Mouse (Mus musculus) MEL (cell line): ENCODE results near the gene Sox5. TPM values are rescaled to one million over a fixed set of nuclear protein-coding genes. Genes with fewer than 3 reads are reported as not detected.

ENCODE experiments used
- DNase-seq: peaks from one replicate; pipeline ENCODE4 v3.0.0; 2011; ENCODE audit warnings: low read depth, low spot score
- H3K27ac ChIP-seq: 2 replicates; pipeline ENCODE4 v1.5.1; 2012; ENCODE audit warnings: low read depth, mild to moderate bottlenecking, control low read depth, low read length, moderate library complexity; ENCODE audit not compliant: control insufficient read depth
- H3K27me3 ChIP-seq, 2 experiments: fragments of 150-350 bp in 1 of 2; sonication (generic) in 1 of 2; 2 replicates each; pipeline ENCODE4 v1.6.1; 2012; ENCODE audit warnings: low read length in 2 of 2, mild to moderate bottlenecking in 2 of 2, improper control_type of control experiment in 1 of 2, moderate library complexity in 1 of 2; ENCODE audit not compliant: insufficient read depth in 2 of 2, control insufficient read depth in 1 of 2
- H3K36me3 ChIP-seq, 2 experiments: 2 replicates each; pipeline ENCODE4 v1.6.1; 2012 to 2014; ENCODE audit warnings: low read length in 2 of 2, improper control_type of control experiment in 1 of 2, inconsistent platforms in 1 of 2, mild to moderate bottlenecking in 1 of 2; ENCODE audit not compliant: insufficient read depth in 2 of 2, control insufficient read depth in 1 of 2
- H3K4me1 ChIP-seq, 2 experiments: fragments of 150-350 bp in 1 of 2; sonication (generic) in 1 of 2; 2 replicates each; pipeline ENCODE4 v1.6.1; 2012; ENCODE audit warnings: low read length in 2 of 2, improper control_type of control experiment in 1 of 2, mild to moderate bottlenecking in 1 of 2; ENCODE audit not compliant: insufficient read depth in 2 of 2, control insufficient read depth in 1 of 2
- H3K4me3 ChIP-seq, 2 experiments: fragments of 150-350 bp in 1 of 2; sonication (generic) in 1 of 2; 2 replicates each; pipeline ENCODE4 v1.5.1; 2012; ENCODE audit warnings: low read depth in 2 of 2, low read length in 2 of 2, mild to moderate bottlenecking in 2 of 2, moderate library complexity in 2 of 2, control low read depth in 1 of 2, improper control_type of control experiment in 1 of 2; ENCODE audit not compliant: control insufficient read depth in 1 of 2, insufficient read depth in 1 of 2
- H3K79me2 ChIP-seq: 2 replicates; pipeline ENCODE4 v1.6.1; 2012; ENCODE audit warnings: mild to moderate bottlenecking, low read length, moderate library complexity; ENCODE audit not compliant: control insufficient read depth, poor library complexity, insufficient read depth
- H3K9ac ChIP-seq: 2 replicates; pipeline ENCODE4 v1.6.1; 2012; ENCODE audit warnings: low read depth, mild to moderate bottlenecking, control low read depth, low read length, moderate library complexity; ENCODE audit not compliant: control insufficient read depth, poor library complexity, severe bottlenecking
- H3K9me3 ChIP-seq: fragments of 150-350 bp; sonication (generic); replicated peaks from 2 replicates; pipeline ENCODE4 v1.6.1; 2012; ENCODE audit warnings: mild to moderate bottlenecking, low read length, improper control_type of control experiment, moderate library complexity; ENCODE audit not compliant: insufficient read depth
- CHD1 ChIP-seq: IDR thresholded peaks from 2 replicates; pipeline ENCODE4 v1.6.1; 2012; ENCODE audit warnings: low read depth, mild to moderate bottlenecking, inconsistent platforms, low read length, improper control_type of control experiment
- CHD2 ChIP-seq: IDR thresholded peaks from 2 replicates; pipeline ENCODE4 v1.6.1; 2011; ENCODE audit warnings: low read length, improper control_type of control experiment
- ELF1 ChIP-seq: IDR thresholded peaks from 2 replicates; pipeline ENCODE4 v1.6.1; 2014; ENCODE audit warnings: low read depth, mild to moderate bottlenecking, inconsistent platforms, low read length, improper control_type of control experiment, moderate library complexity
- ETS1 ChIP-seq: IDR thresholded peaks from 2 replicates; pipeline ENCODE4 v1.6.1; 2012; ENCODE audit warnings: low read depth, mild to moderate bottlenecking, inconsistent platforms, low read length, improper control_type of control experiment, moderate library complexity
- GATA1 ChIP-seq: IDR thresholded peaks from 2 replicates; pipeline ENCODE4 v1.6.1; 2011; ENCODE audit warnings: low read depth, low read length, improper control_type of control experiment
- JUND ChIP-seq: IDR thresholded peaks from 2 replicates; pipeline ENCODE4 v1.6.1; 2011; ENCODE audit warnings: low read depth, mild to moderate bottlenecking, improper control_type of control experiment, low read length
- KAT2A ChIP-seq: conservative IDR thresholded peaks from 2 replicates; pipeline ENCODE4 v1.6.1; 2012; ENCODE audit warnings: low read depth, low read length, improper control_type of control experiment, inconsistent platforms
- MAFK ChIP-seq: IDR thresholded peaks from 2 replicates; pipeline ENCODE4 v1.6.1; 2011; ENCODE audit warnings: low read depth, mild to moderate bottlenecking, low read length, improper control_type of control experiment, borderline replicate concordance
- MAZ ChIP-seq: IDR thresholded peaks from 2 replicates; pipeline ENCODE4 v1.6.1; 2012; ENCODE audit warnings: low read depth, mild to moderate bottlenecking, inconsistent platforms, low read length, improper control_type of control experiment
- MEF2A ChIP-seq: IDR thresholded peaks from 2 replicates; pipeline ENCODE4 v1.6.1; 2014; ENCODE audit warnings: low read depth, mild to moderate bottlenecking, inconsistent platforms, low read length, improper control_type of control experiment; ENCODE audit not compliant: poor library complexity, insufficient replicate concordance, severe bottlenecking; ENCODE audit errors: extremely low read depth
- MXI1 ChIP-seq: IDR thresholded peaks from 2 replicates; pipeline ENCODE4 v1.6.1; 2011; ENCODE audit warnings: mild to moderate bottlenecking, low read depth, low read length, improper control_type of control experiment
- POLR2A ChIP-seq, 2 experiments: IDR thresholded peaks; 2 replicates each; pipeline ENCODE4 v1.6.1; 2011 to 2012; ENCODE audit warnings: low read length in 2 of 2, mild to moderate bottlenecking in 2 of 2, control low read depth in 1 of 2, improper control_type of control experiment in 1 of 2, low read depth in 1 of 2, moderate library complexity in 1 of 2; ENCODE audit not compliant: control insufficient read depth in 1 of 2, insufficient read depth in 1 of 2, poor library complexity in 1 of 2
- RCOR1 ChIP-seq: IDR thresholded peaks from 2 replicates; pipeline ENCODE4 v1.6.1; 2012; ENCODE audit warnings: low read depth, mild to moderate bottlenecking, inconsistent platforms, low read length, improper control_type of control experiment
- TAL1 ChIP-seq: IDR thresholded peaks from 2 replicates; pipeline ENCODE4 v1.6.1; 2012; ENCODE audit warnings: mild to moderate bottlenecking, inconsistent platforms, low read length, moderate library complexity, mixed read lengths
- TCF12 ChIP-seq: IDR thresholded peaks from 2 replicates; pipeline ENCODE4 v1.6.1; 2014; ENCODE audit warnings: low read depth, mild to moderate bottlenecking, inconsistent platforms, low read length, improper control_type of control experiment, moderate library complexity
- UBTF ChIP-seq: IDR thresholded peaks from 2 replicates; pipeline ENCODE4 v1.6.1; 2012; ENCODE audit warnings: low read depth, mild to moderate bottlenecking, inconsistent platforms, low read length, improper control_type of control experiment, moderate library complexity, borderline replicate concordance; ENCODE audit not compliant: insufficient read depth
- ZKSCAN1 ChIP-seq: IDR thresholded peaks from 2 replicates; pipeline ENCODE4 v1.6.1; 2012; ENCODE audit warnings: low read depth, mild to moderate bottlenecking, inconsistent platforms, low read length, improper control_type of control experiment, moderate library complexity
- ZMIZ1 ChIP-seq: IDR thresholded peaks from 2 replicates; pipeline ENCODE4 v1.6.1; 2012; ENCODE audit warnings: low read depth, mild to moderate bottlenecking, inconsistent platforms, low read length, improper control_type of control experiment, moderate library complexity
- polyA plus RNA-seq, 2 experiments: library from polyadenylated mRNA; stranded (reverse) in 1 of 2; unstranded in 1 of 2; fragments of >175 nt in 1 of 2; fragments of >200 nt in 1 of 2; gene quantifications; 2 replicates each; pipeline versions ENCODE4 v1.2.1 to v1.2.4; 2012; ENCODE audit warnings: low replicate concordance in 2 of 2, low read depth in 1 of 2; ENCODE audit not compliant: insufficient read length in 2 of 2, insufficient read depth in 1 of 2, missing spikeins in 1 of 2
- total RNA-seq: library from RNA; depleted of rRNA; stranded (reverse); fragments of 300-350 nt; gene quantifications from 2 replicates; pipeline ENCODE4 v1.2.3, GENCODE M21; 2012

The Sox5 gene
- total and polyA plus RNA-seq, 3 experiments = 0.19 to 3.0 TPM; not detected in 1

DNA sequence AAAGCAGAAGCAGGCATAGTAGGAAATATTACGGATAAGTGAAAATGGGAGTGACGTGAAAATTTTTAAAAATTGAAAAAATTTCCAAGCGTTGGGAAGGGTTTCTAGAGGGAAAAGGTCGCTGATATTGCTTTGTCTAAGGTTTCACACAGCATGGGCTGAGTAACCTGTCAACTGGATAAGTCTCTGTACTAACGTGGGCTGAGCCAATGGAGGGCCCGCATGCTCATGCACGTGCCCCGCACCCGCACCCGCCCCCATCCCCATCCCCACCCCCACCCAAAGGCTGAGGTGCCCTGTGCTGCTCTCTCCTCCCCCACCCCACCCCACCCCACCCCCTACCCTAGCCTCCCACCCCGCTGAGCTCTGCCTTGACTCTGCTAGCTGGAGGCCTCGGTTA lies 42.4 kb upstream of the Sox5 start:
- Histone ChIP-seq H3K4me1 (no peaks in the 10 kb centered on the region), H3K79me2 (no peaks in the 10 kb centered on the region), H3K4me3 (no peak overlapping the region), H3K36me3 (no peaks in the 10 kb centered on the region), H3K9ac (no peak overlapping the region), H3K27ac (no peak overlapping the region), H3K27me3 (no peaks in the 10 kb centered on the region), H3K9me3 (no peaks in the 10 kb centered on the region)
- no peak for DNase-seq
- no peak for TF ChIP-seq UBTF
- TF ChIP-seq KAT2A = no peak
- TF ChIP-seq MAZ = no peak
- no peak for TF ChIP-seq CHD2
- no peak for TF ChIP-seq MAFK
- TF ChIP-seq ZKSCAN1 = no peak
- TF ChIP-seq MEF2A = no peak
- TF ChIP-seq TAL1 = no peak
- TF ChIP-seq TCF12 = no peak
- no peak for TF ChIP-seq RCOR1
- TF ChIP-seq ZMIZ1 = no peak
- no peak for TF ChIP-seq ELF1

DNA sequence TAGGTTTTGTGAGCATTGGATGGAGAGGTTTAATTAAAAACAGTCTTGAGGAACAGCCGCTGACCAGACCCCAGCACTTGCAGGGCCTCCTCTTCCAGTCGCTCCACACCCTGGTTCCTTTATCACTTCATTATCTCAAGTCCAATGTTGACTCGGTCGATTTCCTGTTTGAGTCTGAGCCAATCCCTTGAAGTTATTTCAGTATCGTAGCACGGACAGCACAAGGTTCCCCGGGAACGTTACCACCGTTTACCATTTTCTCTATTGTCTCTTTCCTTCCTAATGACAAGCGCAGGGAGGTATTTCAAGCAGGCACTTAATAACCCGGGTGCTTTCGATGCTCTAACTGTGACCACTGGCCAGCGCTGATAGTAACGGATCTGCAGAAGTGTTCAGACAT lies 40.8 kb upstream of the Sox5 start:
- no peaks in the 10 kb centered on the region for H3K4me1 ChIP-seq
- H3K9ac ChIP-seq = no peak overlapping the region
- H3K79me2 ChIP-seq = no peaks in the 10 kb centered on the region
- DNase-seq = no peak
- H3K27ac ChIP-seq = no peak overlapping the region
- no peak overlapping the region for H3K4me3 ChIP-seq
- TF ChIP-seq CHD1 (no peak), POLR2A (IDR thresholded peaks at IDR 0.05; ENCODE audit: control insufficient read depth in 1 of 2, insufficient read depth in 1 of 2, low read depth in 1 of 2, low read length in 2 of 2, poor library complexity in 1 of 2) (no peak), GATA1 (no peak), JUND (no peak), MXI1 (no peak), MEF2A (no peak), ETS1 (no peak), CHD2 (no peak)
- TF ChIP-seq, all 39 proteins: peak for 0
- Histone ChIP-seq H3K9me3 (no peaks in the 10 kb centered on the region), H3K27me3 (no peaks in the 10 kb centered on the region), H3K36me3 (no peaks in the 10 kb centered on the region)
